Mouse (Mus musculus) adrenal gland, postnatal 14 days (tissue): ENCODE results near the gene Nid1. TPM values are rescaled to one million over a fixed set of nuclear protein-coding genes. Genes with fewer than 3 reads are reported as not detected.
"Not testable (repeated sequence)": the region's sequence is repeated elsewhere in the genome, so short reads cannot be mapped to it uniquely, and the experiment has no call there.

ENCODE experiments used
- DNase-seq: peaks from one replicate; pipeline ENCODE4 v3.0.0; 2021; ENCODE audit warnings: mixed read lengths
- total RNA-seq: library from RNA; stranded (reverse); gene quantifications from 2 replicates; pipeline ENCODE4 v1.2.3, GENCODE M21; 2021

Nid1 gene
- total RNA-seq, 1 experiment from 2014 or later, result 146 TPM

DNA sequence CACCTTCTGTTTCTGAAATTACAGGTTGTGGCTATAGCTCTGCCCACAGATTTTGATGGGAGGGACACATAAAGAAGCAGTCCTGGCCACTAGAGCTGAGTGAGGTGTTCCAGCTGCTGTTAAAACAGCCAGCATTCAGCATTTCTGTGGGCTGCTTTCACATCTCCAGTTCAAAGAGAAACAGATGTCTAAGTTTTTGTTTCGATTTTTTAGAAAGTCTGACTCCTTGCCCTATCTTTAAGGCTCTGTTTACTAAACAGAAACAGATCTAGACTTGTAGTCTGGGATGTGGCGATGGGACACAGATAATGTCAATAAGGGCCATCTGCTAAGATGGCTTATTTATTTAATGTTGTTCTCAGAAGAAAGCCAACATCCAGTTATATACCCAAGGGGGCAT lies 54.8 kb downstream of the Nid1 start:
- DNase-seq, result no peak

GRCm38 (mm10) chr13:13493517-13493916 lies 56.2 kb downstream of the Nid1 start:
- no peak for DNase-seq

DNA sequence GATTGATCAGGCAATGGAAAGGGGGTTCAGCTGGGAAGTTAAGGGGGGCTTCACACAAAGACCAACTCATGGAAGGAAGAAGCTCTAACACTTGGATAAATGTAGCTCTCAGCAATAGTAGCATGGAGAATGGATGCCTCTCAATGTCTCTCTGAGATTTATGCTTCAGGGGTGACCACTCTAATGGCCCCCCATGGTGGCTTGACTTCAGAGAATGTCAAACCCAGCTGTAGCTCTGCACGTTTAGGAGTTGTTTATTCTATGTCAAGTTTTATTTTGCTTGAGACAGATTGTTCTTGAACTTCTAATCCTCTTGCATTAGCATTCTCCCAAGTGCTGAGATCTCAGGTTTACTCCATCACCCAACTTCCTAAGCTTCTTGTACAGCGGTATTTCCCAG lies 60.7 kb downstream of the Nid1 start:
- no peak for DNase-seq

- DNase-seq, result no peak
Measured at GRCm38 (mm10) chr13:13502406-13502805, 65.1 kb downstream of the Nid1 start.

DNA sequence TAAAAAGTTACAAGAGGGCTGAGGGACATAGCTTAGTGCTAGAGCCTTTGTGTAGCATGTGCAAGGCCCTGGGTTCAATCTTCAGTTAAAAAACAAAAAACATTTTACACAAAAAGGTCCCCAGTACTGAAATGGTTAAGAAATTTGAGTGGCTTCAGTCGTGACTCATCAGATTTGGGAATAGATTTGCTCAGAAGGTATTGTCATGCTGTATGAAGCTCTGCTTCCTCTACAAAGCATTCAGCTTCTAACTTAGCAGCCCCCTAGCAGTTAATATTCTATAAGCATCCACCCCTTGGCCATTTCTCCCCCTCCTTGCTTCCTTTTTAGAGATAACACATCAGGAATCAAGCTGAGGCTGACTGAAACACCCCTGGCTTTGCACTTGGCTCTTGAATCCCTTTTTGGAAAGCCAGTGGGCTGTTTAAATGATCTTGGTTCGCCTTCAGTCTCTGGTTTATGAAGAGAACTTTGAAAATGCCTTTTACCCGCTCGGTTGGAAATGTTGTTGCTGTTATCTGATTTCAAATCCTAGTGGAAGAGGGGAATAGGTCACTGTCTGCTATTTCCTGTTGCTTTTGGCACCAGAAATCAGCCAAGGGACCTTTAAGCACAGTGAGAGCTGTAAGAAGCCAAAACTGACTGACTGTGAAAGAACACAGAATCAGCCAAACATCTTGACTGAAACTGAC lies 66.5 kb downstream of the Nid1 start:
- peak; percentile 31 for DNase-seq

GRCm38 (mm10) chr13:13505063-13505462 lies 67.7 kb downstream of the Nid1 start:
- DNase-seq, result no peak

DNA sequence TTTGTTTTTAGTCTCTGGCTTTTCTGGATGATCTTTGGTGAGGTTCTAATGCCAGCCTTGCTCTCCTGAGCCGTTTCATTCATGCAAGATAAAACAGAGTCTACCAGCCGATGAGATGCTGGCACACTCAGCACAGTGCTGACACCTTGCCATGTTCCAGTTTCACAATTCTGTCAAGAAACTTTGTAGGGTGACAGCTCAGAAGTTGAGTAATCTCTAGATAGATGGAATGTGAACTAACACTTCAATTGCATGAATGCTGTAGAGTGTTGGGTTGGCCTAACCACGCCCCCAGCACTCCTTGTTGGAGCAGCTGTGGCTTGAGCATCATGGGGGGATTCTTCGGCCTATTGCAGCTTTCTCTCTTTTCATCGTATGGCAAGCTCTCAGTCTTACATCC lies 69.2 kb downstream of the Nid1 start:
- peak; percentile 71 for DNase-seq

- no peak for DNase-seq
Measured at GRCm38 (mm10) chr13:13514861-13515260, 77.5 kb downstream of the Nid1 start.

DNA sequence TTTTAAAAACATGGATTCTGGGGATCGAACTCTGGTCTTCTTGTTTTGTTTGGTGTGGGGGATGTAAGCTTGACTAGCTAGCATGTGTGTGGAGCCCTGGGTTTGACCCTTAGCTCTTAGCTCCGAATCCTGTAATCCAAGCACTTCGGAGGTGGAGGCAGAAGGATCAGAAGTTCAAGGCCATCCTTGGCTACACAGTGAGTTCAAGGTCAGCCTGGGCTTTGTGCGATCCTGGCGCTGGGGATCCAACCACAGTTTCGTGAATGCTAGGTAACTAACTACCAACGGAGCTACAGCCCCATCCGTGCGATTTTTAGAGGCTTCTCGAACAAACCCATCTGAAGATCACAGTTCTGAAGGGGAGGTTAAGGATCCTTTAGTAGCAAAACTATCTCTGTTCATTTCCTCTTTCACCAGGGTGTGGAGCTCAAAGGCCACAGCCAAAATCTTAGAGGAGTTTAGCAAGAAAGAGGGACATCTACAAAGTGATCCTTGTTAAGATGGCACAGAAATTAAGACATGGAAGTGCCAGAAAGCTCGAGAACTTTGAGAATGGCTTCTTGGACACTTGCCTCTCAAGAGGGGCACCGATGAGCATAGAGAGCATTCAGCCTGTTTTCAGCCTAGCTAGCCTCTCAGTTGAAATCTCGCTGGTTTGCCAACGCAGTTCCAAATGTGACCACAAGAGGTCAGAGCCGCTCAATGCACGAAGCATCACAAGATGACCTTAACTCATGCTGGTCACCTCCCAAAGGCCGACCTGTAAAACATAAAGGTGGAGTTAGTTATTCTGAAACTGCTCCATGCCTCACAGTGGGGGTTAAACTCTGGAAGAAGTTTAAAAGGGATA lies 79.2 kb downstream of the Nid1 start:
- DNase-seq, result peak; percentile 91

GRCm38 (mm10) chr13:13518114-13518513 lies 80.8 kb downstream of the Nid1 start:
- no peak for DNase-seq

- no peak for DNase-seq
Measured at GRCm38 (mm10) chr13:13520436-13520835, 83.1 kb downstream of the Nid1 start.

DNA sequence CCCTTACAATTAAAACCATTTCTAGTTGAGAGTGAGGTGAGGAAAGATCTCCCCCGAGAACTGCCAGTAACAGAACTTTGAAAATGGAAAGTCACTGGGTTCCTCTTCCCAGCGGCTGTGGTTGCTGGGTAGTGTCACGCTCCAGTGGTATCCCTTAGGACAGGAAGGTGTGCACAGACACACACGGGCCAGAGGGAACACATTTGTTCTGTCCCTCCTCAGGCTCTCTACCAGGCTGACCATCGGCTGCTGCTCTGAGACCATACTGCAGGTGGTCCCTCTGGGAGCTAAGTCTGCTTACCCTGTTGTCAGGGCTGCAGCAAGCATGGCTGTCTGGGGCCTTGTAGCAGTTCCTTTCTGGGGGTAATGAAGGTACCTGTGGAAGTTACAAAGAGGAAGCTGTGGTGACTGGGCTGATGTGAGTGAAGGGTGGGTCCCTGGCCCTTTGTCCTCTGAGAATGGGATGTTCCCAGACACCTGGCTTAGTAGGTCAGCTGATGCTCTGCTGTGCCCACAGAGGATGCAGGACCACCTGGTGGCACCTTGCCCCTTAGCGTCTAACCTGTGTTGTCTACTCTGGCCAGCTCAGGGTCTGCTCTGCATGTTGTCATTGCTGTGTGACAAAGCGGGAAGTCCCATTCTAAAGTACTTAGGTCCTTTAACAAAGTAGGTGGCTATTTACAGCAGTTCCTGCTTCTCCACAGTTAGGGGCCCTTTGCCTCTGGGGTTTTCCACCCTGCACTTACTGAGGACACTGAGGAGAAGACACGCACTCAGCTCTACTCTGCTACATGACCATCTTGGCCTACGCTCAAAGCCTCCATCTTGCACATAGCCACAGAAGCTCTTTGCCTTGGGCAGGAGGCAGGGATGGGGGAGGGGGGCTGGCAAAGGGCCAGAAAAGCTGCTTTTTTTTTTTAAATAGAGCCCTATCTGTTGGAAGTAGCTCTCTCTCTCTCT lies 86.6 kb downstream of the Nid1 start:
- peak; percentile 47 for DNase-seq

GRCm38 (mm10) chr13:13525205-13525604 lies 87.9 kb downstream of the Nid1 start:
- DNase-seq, result no peak

- DNase-seq, result no peak
Measured at GRCm38 (mm10) chr13:13525877-13526276, 88.5 kb downstream of the Nid1 start.

GRCm38 (mm10) chr13:13529115-13529542 lies 91.8 kb downstream of the Nid1 start:
- DNase-seq, result peak; percentile 62

- DNase-seq, result no peak
Measured at GRCm38 (mm10) chr13:13530913-13531312, 93.6 kb downstream of the Nid1 start.

DNA sequence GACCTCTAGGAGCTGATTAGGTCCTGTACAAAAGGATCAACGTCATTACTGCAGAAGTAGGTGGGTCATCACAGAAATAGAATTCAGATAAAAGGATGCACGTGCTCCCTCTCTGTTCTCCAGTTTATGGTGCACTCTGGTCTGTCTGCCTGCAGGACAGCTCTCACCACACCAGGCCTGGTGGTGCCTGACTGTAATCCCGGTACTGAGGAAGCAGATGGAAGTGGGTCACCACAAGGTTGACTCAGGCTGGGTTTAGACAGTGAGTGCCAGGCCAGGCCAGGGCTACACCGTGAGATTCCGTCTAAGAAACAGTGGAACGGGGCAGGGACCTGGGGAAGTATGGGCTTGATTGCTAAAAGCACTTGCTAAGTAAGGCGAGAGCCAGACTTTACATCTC lies 94.6 kb downstream of the Nid1 start:
- no peak for DNase-seq

DNA sequence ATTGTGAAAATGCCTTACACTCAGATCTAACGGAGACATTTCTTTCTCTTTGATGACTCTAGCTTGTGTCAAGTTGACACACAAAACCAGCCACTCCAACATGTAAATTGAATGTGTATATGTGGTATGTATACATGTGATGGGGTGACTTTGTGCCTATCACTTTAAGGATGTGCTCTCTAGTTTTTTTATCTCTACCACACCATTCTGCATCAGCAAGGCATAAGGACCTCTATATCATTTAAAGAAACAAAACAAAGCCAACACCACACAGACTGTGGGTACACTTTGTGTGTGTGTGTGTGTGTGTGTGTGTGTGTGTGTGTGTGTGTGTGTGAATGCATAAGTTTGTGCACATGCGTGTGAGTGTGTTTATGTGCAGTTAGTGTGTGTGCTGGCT lies 99.2 kb downstream of the Nid1 start:
- DNase-seq, result no peak

DNA sequence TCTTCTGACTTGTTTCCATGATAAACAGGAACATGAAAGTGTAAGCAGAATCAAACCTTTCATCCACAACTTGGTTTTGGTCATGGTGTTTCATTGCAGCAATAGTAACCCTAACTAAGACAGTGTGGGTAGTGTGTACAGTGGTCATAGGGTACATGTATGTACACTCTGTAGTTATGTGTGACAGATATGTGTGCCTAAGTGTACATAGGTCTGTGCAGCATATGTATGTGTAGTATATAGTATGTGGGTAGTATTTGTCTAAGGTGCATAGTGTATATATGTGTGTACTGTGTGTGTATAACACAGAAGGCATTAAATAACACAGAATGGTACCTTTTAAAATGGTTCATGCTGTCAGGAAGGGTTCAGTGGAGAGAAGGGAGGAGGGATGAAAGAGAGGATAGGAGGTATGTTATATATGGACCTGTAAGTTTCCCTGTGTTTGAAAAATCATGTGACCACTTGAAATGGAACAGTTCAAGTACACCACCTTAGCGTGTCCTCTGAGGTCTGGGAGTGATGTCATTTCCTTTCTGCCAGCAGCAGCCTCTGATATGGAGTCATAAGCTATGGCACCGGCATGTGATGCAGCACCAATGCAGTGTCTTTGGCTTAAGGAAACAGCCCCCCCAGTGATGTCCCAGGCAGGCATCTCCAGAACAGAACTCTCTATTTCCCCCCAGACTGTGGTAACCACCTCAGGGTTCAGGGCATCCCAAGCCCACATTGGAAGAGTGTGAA lies 100.1 kb downstream of the Nid1 start:
- no peak for DNase-seq

DNA sequence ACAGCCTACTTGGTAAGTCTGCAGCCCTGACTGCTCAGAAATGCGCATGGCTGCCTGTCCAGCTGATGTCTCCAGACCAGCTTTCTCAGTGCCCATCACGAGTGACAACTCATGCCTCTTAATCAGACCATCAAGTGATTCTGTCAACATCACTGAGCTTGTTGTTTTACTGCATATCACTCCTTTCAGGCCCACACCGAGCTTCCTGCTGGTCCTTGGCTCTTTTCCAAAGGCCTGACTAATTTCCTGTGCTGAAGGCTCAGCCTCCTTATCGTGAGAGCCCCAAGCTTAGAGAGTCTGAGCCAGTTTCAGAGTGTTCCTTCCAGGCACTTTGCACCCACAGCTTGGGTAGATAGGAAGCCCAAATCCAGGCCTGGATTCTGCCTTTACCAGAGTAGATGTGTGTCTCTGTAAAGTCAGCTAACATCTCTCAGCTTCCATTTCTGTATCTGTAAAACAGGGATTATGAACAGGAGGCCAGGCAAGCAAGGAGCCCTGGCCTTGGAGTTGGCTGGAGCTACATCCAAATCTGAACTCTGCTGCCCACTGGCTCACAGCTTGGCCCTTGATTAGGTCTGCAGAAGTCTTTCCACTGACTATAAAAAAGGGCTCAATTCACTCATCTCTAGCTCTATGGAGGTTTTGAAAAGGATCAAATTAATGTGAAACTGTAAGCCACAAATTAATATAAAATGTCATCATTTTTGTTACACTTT lies 101.4 kb downstream of the Nid1 start:
- DNase-seq, result peak; percentile 64

GRCm38 (mm10) chr13:13543073-13543472 lies 105.7 kb downstream of the Nid1 start:
- DNase-seq, result not testable (repeated sequence)
